In the genomic region with DNA sequence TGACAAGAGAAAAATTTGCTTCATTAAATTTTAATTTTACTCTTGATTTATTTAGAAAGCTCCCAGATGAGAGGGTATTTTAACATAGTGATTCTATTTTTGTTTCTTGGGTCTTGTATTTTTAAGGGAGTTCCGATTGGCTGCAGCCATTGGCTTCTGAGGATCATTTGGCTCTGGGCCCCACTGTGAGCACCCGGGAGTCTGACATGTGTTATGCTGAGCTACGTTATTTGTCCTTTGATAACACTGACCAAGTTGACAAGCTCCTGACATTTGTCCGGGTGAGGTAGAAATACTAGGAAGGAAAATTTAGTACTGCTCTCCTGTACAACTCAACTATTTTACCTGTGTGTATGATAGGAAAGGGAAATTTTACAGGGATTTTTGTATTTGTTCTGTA, we compare ENCODE assay signal across 16 mouse cellular contexts. TPM values are rescaled to one million over a fixed set of nuclear protein-coding genes. Genes with fewer than 3 reads are reported as not detected.
DNase-seq lines count a peak whose midpoint lies in the region; ATAC-seq and TF ChIP-seq lines count a peak whose summit lies in the region.
"Had no signal": no experiment of that assay in that cellular context is flagged by ENCODE, and none has a peak within 500 bp of the region (broad histone marks: within the 10 kb centered on the region; RNA-seq: fewer than 3 reads in every experiment).

No protein-coding gene starts in this region.

- 5% methylated on average over 4 of the region's 4 CpGs for WGBS in heart, embryonic 14.5 days
- 40% methylated on average over 4 of the region's 4 CpGs for WGBS in intestine, postnatal 0 days

- no peaks in the 10 kb centered on the region for H3K27me3 ChIP-seq in heart, embryonic 14.5 days (ENCODE audit: control insufficient read depth, insufficient read depth, low read length)
- no peaks in the 10 kb centered on the region for H3K27me3 ChIP-seq in intestine, postnatal 0 days (replicated peaks; ENCODE audit: control insufficient read depth, insufficient read depth, low read length)
- H3K27me3 ChIP-seq: liver, embryonic 13.5 days; lung, embryonic 15.5 days had no signal

- H3K4me3 ChIP-seq in layer of hippocampus, adult 2 months: no peak overlapping the region
- no peak overlapping the region for H3K4me3 ChIP-seq in heart, embryonic 14.5 days (ENCODE audit: control insufficient read depth in 1 of 2, insufficient read depth in 1 of 2, low read depth in 1 of 2, low read length in 2 of 2)
- no peak overlapping the region for H3K4me3 ChIP-seq in intestine, postnatal 0 days (ENCODE audit: low read depth, low read length)
- H3K4me3 ChIP-seq: limb, embryonic 10.5 days; liver, embryonic 13.5 days; lung, embryonic 15.5 days; midbrain, embryonic 13.5 days had no signal

- H3K36me3 ChIP-seq in heart, embryonic 14.5 days (ENCODE audit: control insufficient read depth, insufficient read depth, low read length): no peaks in the 10 kb centered on the region
- no peaks in the 10 kb centered on the region for H3K36me3 ChIP-seq in intestine, postnatal 0 days (ENCODE audit: control insufficient read depth, insufficient read depth)
- H3K36me3 ChIP-seq: limb, embryonic 10.5 days; liver, embryonic 13.5 days; lung, embryonic 15.5 days; midbrain, embryonic 13.5 days had no signal

- peak; percentile 45 to 66 for DNase-seq in cerebellum, postnatal 25 days
- DNase-seq in cerebellum, adult 8-10 months: no peak
- DNase-seq in layer of hippocampus, adult 2 months (ENCODE audit: low spot score in 2 of 2): no peak
- DNase-seq in layer of hippocampus, postnatal 10 days (ENCODE audit: low spot score in 2 of 2): no peak
- DNase-seq in urinary bladder, postnatal 4 days (ENCODE audit: low spot score in 2 of 2): no peak
- DNase-seq: kidney, adult 9 months; kidney, postnatal 4 days; liver, embryonic 13.5 days; right cerebral cortex, postnatal 14 days had no signal

- H3K4me2 ChIP-seq in heart, embryonic 14.5 days (ENCODE audit: low read length): peak overlapping the region; percentile 30
- no peak overlapping the region for H3K4me2 ChIP-seq in intestine, postnatal 0 days (replicated peaks; ENCODE audit: low read depth)
- H3K4me2 ChIP-seq: liver, embryonic 13.5 days; lung, embryonic 15.5 days; midbrain, embryonic 13.5 days had no signal

- peaks cover 26 to 62% of the 10 kb centered on the region in 2 experiments for H3K4me1 ChIP-seq in heart, embryonic 14.5 days (ENCODE audit: control insufficient read depth in 2 of 2, insufficient read depth in 2 of 2, low read length in 2 of 2)
- H3K4me1 ChIP-seq in intestine, postnatal 0 days (replicated peaks; ENCODE audit: control insufficient read depth, insufficient read depth, low read length): no peaks in the 10 kb centered on the region

- no peak for TF ChIP-seq CTCF in layer of hippocampus, adult 2 months (conservative IDR thresholded peaks at IDR 0.05)
- TF ChIP-seq CTCF in intestine, postnatal 0 days (IDR thresholded peaks at IDR 0.05; ENCODE audit: low read depth): no peak

- no peaks in the 10 kb centered on the region for H3K9me3 ChIP-seq in heart, embryonic 14.5 days (ENCODE audit: control insufficient read depth, low read length)
- no peaks in the 10 kb centered on the region for H3K9me3 ChIP-seq in intestine, postnatal 0 days (ENCODE audit: control insufficient read depth)
- H3K9me3 ChIP-seq: limb, embryonic 10.5 days; liver, embryonic 13.5 days; lung, embryonic 15.5 days; midbrain, embryonic 13.5 days had no signal

- ATAC-seq in heart, embryonic 14.5 days (ENCODE audit: insufficient number of reproducible peaks, insufficient read depth, low FRiP score, low read depth): peak; percentile 66
- no peak for ATAC-seq in intestine, postnatal 0 days
- ATAC-seq: inflammation-experienced regulatory T-cells, adult 6 months had no signal

- H3K9ac ChIP-seq in heart, embryonic 14.5 days (ENCODE audit: low read length): no peak overlapping the region
- H3K9ac ChIP-seq in intestine, postnatal 0 days (ENCODE audit: low read depth, low read length): no peak overlapping the region
- H3K9ac ChIP-seq: liver, embryonic 13.5 days; lung, embryonic 15.5 days; midbrain, embryonic 13.5 days had no signal

- peak overlapping the region; percentile 73; the same call in 1 of the 2 replicates for H3K27ac ChIP-seq in layer of hippocampus, adult 2 months
- H3K27ac ChIP-seq in heart, embryonic 14.5 days (replicated peaks in 1 of 2; ENCODE audit: control insufficient read depth in 1 of 2, insufficient read depth in 1 of 2, low read depth in 2 of 2, low read length in 2 of 2): peak overlapping the region in 1 of 2 experiments; percentile 68; a peak in 2 of 4 replicates
- H3K27ac ChIP-seq in intestine, postnatal 0 days (ENCODE audit: low read depth, low read length): no peak overlapping the region
- H3K27ac ChIP-seq: limb, embryonic 10.5 days; liver, embryonic 13.5 days; lung, embryonic 15.5 days; macrophage; midbrain, embryonic 13.5 days had no signal

RNA-seq across cellular contexts. Expression of a gene that starts 58.7 kb away (rescaled TPM):
- total RNA-seq in layer of hippocampus, adult 2 months (2021): 100 to 1,000 TPM; 146 to 151 TPM
- 100 to 1,000 TPM; 116 to 120 TPM for total RNA-seq in layer of hippocampus, postnatal 10 days (2021)
- polyA plus RNA-seq in heart, embryonic 14.5 days (2014; fragmentation: Nextera tagmentation; extraction: Ambion mirVana): 71.5 and 76.3 TPM in 2 replicates
- 21.7 and 22.7 TPM in 2 replicates for polyA plus RNA-seq in intestine, postnatal 0 days (2015; fragmentation: Nextera tagmentation; extraction: Ambion mirVana)

RNA-seq across cellular contexts. Expression of a gene that starts 58.9 kb away (rescaled TPM):
- 10 to 100 TPM; 21.6 to 25.4 TPM for total RNA-seq in layer of hippocampus, adult 2 months (2021)
- total RNA-seq in layer of hippocampus, postnatal 10 days (2021): 10 to 100 TPM; 21.3 to 28.1 TPM
- 8.8 and 9.9 TPM in 2 replicates for polyA plus RNA-seq in heart, embryonic 14.5 days (2014; fragmentation: Nextera tagmentation; extraction: Ambion mirVana)
- 2.6 and 2.7 TPM in 2 replicates for polyA plus RNA-seq in intestine, postnatal 0 days (2015; fragmentation: Nextera tagmentation; extraction: Ambion mirVana)

Comparison
In these comparisons a context has a peak if more than half of its experiments do, and no peak if none do; other contexts are left out.
1. DNase-seq: peak in cerebellum, postnatal 25 days (2 of 2); none in cerebellum, adult 8-10 months (single experiment), layer of hippocampus, adult 2 months (0 of 2), layer of hippocampus, postnatal 10 days (0 of 2) and urinary bladder, postnatal 4 days (0 of 2).